Mouse (Mus musculus): ENCODE results near the gene Olfr509. TPM values are rescaled to one million over a fixed set of nuclear protein-coding genes. Genes with fewer than 3 reads are reported as not detected.

Olfr509 gene
- not detected in 2 replicates for total RNA-seq (2014; fragmentation: Nextera tagmentation)
- total RNA-seq (2017) = 0.11 and 0.17 TPM in 2 replicates
- not detected in 2 replicates for polyA plus RNA-seq (2012)

GRCm38 (mm10) chr7:108651806-108652205 lies at the start of gene Olfr509:
TSS of gene Olfr509 (minus strand) at chr7:108651906.
- ATAC-seq (ENCODE audit: extremely low read depth, insufficient number of reproducible peaks, low FRiP score, poor library complexity, severe bottlenecking) (no peak), DNase-seq (ENCODE audit: low spot score) (no peak)
- no peaks in the 10 kb centered on the region for H3K27me3 ChIP-seq (ENCODE audit: insufficient read depth, low read length)
- no peaks in the 10 kb centered on the region for H3K9me3 ChIP-seq (replicated peaks)
- H3K4me1 ChIP-seq (ENCODE audit: insufficient read depth, low read depth, low read length) = no peaks in the 10 kb centered on the region
- TF ChIP-seq TAL1 (conservative IDR thresholded peaks at IDR 0.05; ENCODE audit: low read depth, low read length) (no peak), CTCF (IDR thresholded peaks at IDR 0.05; ENCODE audit: low read depth, low read length) (no peak), POLR2AphosphoS5 (IDR thresholded peaks at IDR 0.05; ENCODE audit: insufficient replicate concordance, low read depth, low read length) (no peak), GATA1 (IDR thresholded peaks at IDR 0.05; ENCODE audit: borderline replicate concordance, low read length) (no peak), GATA2 (IDR thresholded peaks at IDR 0.05; ENCODE audit: borderline replicate concordance, low read depth, low read length) (no peak)
- no peak within 1 kb of the TSS for H3K4me3 ChIP-seq (ENCODE audit: low read depth, low read length)
- no peaks in the 10 kb centered on the region for H3K36me3 ChIP-seq (replicated peaks)

GRCm38 (mm10) chr7:108678886-108679285 lies 27.2 kb upstream of the Olfr509 start:
- Histone ChIP-seq H3K27me3 (ENCODE audit: insufficient read depth, low read length) (no peaks in the 10 kb centered on the region), H3K36me3 (replicated peaks) (no peaks in the 10 kb centered on the region), H3K4me3 (ENCODE audit: low read depth, low read length) (no peak overlapping the region), H3K9me3 (replicated peaks) (peaks cover 8% of the 10 kb centered on the region), H3K4me1 (ENCODE audit: insufficient read depth, low read depth, low read length) (no peaks in the 10 kb centered on the region)
- TF ChIP-seq TAL1 (conservative IDR thresholded peaks at IDR 0.05; ENCODE audit: low read depth, low read length) = no peak
- no peak for TF ChIP-seq POLR2AphosphoS5 (IDR thresholded peaks at IDR 0.05; ENCODE audit: insufficient replicate concordance, low read depth, low read length)
- no peak for TF ChIP-seq GATA1 (IDR thresholded peaks at IDR 0.05; ENCODE audit: borderline replicate concordance, low read length)
- TF ChIP-seq GATA2 (IDR thresholded peaks at IDR 0.05; ENCODE audit: borderline replicate concordance, low read depth, low read length) = no peak
- TF ChIP-seq CTCF (IDR thresholded peaks at IDR 0.05; ENCODE audit: low read depth, low read length) = no peak
- DNase-seq (ENCODE audit: low spot score) (no peak), ATAC-seq (ENCODE audit: extremely low read depth, insufficient number of reproducible peaks, low FRiP score, poor library complexity, severe bottlenecking) (no peak)

GRCm38 (mm10) chr7:108671058-108671457 lies 19.4 kb upstream of the Olfr509 start:
- DNase-seq (ENCODE audit: low spot score) (no peak), ATAC-seq (ENCODE audit: extremely low read depth, insufficient number of reproducible peaks, low FRiP score, poor library complexity, severe bottlenecking) (no peak)
- no peaks in the 10 kb centered on the region for H3K36me3 ChIP-seq (replicated peaks)
- no peak overlapping the region for H3K4me3 ChIP-seq (ENCODE audit: low read depth, low read length)
- no peaks in the 10 kb centered on the region for H3K27me3 ChIP-seq (ENCODE audit: insufficient read depth, low read length)
- H3K9me3 ChIP-seq (replicated peaks) = no peaks in the 10 kb centered on the region
- H3K4me1 ChIP-seq (ENCODE audit: insufficient read depth, low read depth, low read length) = no peaks in the 10 kb centered on the region
- TF ChIP-seq GATA2 (IDR thresholded peaks at IDR 0.05; ENCODE audit: borderline replicate concordance, low read depth, low read length) (no peak), POLR2AphosphoS5 (IDR thresholded peaks at IDR 0.05; ENCODE audit: insufficient replicate concordance, low read depth, low read length) (no peak), CTCF (IDR thresholded peaks at IDR 0.05; ENCODE audit: low read depth, low read length) (no peak)

- ATAC-seq (ENCODE audit: extremely low read depth, insufficient number of reproducible peaks, low FRiP score, poor library complexity, severe bottlenecking) (no peak), DNase-seq (ENCODE audit: low spot score) (no peak)
- no peaks in the 10 kb centered on the region for H3K9me3 ChIP-seq (replicated peaks)
- H3K36me3 ChIP-seq (replicated peaks) = no peaks in the 10 kb centered on the region
- no peak within 1 kb of the TSS for H3K4me3 ChIP-seq (ENCODE audit: low read depth, low read length)
- H3K27me3 ChIP-seq (ENCODE audit: insufficient read depth, low read length) = no peaks in the 10 kb centered on the region
- TF ChIP-seq TAL1 (conservative IDR thresholded peaks at IDR 0.05; ENCODE audit: low read depth, low read length) (no peak), POLR2AphosphoS5 (IDR thresholded peaks at IDR 0.05; ENCODE audit: insufficient replicate concordance, low read depth, low read length) (no peak), GATA2 (IDR thresholded peaks at IDR 0.05; ENCODE audit: borderline replicate concordance, low read depth, low read length) (no peak), CTCF (IDR thresholded peaks at IDR 0.05; ENCODE audit: low read depth, low read length) (no peak), GATA1 (IDR thresholded peaks at IDR 0.05; ENCODE audit: borderline replicate concordance, low read length) (no peak)
- H3K4me1 ChIP-seq (ENCODE audit: insufficient read depth, low read depth, low read length) = no peaks in the 10 kb centered on the region
Measured at GRCm38 (mm10) chr7:108666118-108666517, 14.4 kb upstream of the Olfr509 start, which contains the start of gene Olfr510. TSS of gene Olfr510 (plus strand) at chr7:108666418.

- ATAC-seq (ENCODE audit: extremely low read depth, insufficient number of reproducible peaks, low FRiP score, poor library complexity, severe bottlenecking) = no peak
- TF ChIP-seq GATA1 (IDR thresholded peaks at IDR 0.05; ENCODE audit: borderline replicate concordance, low read length) (no peak), GATA2 (IDR thresholded peaks at IDR 0.05; ENCODE audit: borderline replicate concordance, low read depth, low read length) (no peak), TAL1 (conservative IDR thresholded peaks at IDR 0.05; ENCODE audit: low read depth, low read length) (no peak), POLR2AphosphoS5 (IDR thresholded peaks at IDR 0.05; ENCODE audit: insufficient replicate concordance, low read depth, low read length) (no peak), CTCF (IDR thresholded peaks at IDR 0.05; ENCODE audit: low read depth, low read length) (no peak)
- Histone ChIP-seq H3K27me3 (ENCODE audit: insufficient read depth, low read length) (no peaks in the 10 kb centered on the region), H3K4me1 (ENCODE audit: insufficient read depth, low read depth, low read length) (no peaks in the 10 kb centered on the region), H3K4me3 (ENCODE audit: low read depth, low read length) (no peak overlapping the region), H3K9me3 (replicated peaks) (no peaks in the 10 kb centered on the region; the same call in 1 of the 2 replicates), H3K36me3 (replicated peaks) (no peaks in the 10 kb centered on the region)
- no peak for DNase-seq (ENCODE audit: low spot score)
Measured at GRCm38 (mm10) chr7:108662419-108662818, 10.7 kb upstream of the Olfr509 start.

- TF ChIP-seq POLR2AphosphoS5 (IDR thresholded peaks at IDR 0.05; ENCODE audit: insufficient replicate concordance, low read depth, low read length) (no peak), CTCF (IDR thresholded peaks at IDR 0.05; ENCODE audit: low read depth, low read length) (no peak), TAL1 (conservative IDR thresholded peaks at IDR 0.05; ENCODE audit: low read depth, low read length) (no peak), GATA1 (IDR thresholded peaks at IDR 0.05; ENCODE audit: borderline replicate concordance, low read length) (no peak), GATA2 (IDR thresholded peaks at IDR 0.05; ENCODE audit: borderline replicate concordance, low read depth, low read length) (no peak)
- Histone ChIP-seq H3K36me3 (replicated peaks) (no peaks in the 10 kb centered on the region), H3K4me3 (ENCODE audit: low read depth, low read length) (no peak within 1 kb of the TSS), H3K27me3 (ENCODE audit: insufficient read depth, low read length) (no peaks in the 10 kb centered on the region), H3K9me3 (replicated peaks) (0 out of 2 replicates have a peak, but pooled peaks cover 2% of the 10 kb centered on the region), H3K4me1 (ENCODE audit: insufficient read depth, low read depth, low read length) (no peaks in the 10 kb centered on the region)
- no peak for DNase-seq (ENCODE audit: low spot score)
- ATAC-seq (ENCODE audit: extremely low read depth, insufficient number of reproducible peaks, low FRiP score, poor library complexity, severe bottlenecking) = no peak
Measured at GRCm38 (mm10) chr7:108629694-108630093, 22.0 kb downstream of the Olfr509 start, which contains the start of gene Olfr508. TSS of gene Olfr508 (plus strand) at chr7:108629994.

All from G1E (cell line).